In the genomic region with DNA sequence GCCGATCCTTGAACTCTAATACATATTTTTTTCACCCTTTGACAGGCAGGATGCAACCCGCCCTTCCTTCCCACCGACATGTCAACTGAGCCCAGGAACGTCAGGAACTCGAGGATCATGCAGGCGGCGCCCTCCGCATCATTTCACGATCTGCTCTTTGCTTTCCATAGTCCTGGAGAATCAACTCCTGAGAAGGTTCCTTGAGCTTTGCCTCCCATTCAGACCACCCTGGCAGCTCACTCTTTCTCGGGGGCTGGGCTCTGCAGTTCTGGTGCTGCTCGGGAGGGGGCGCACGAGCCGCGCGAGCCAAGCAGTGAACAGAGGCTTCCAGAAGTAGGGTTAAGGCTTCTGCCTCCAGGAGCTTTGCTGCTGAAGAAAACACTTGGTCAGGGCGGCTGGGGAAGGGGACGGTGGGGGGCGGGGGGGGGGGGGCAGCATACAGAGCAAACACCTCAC, we compare ENCODE assay signal across 8 mouse cellular contexts. TPM values are rescaled to one million over a fixed set of nuclear protein-coding genes. Genes with fewer than 3 reads are reported as not detected.
A peak's percentile ranks its signal among the peaks of the same experiment; 100 is the strongest.
DNase-seq lines count a peak whose midpoint lies in the region; ATAC-seq and TF ChIP-seq lines count a peak whose summit lies in the region.

No protein-coding gene starts in this region.

- no peak overlapping the region for H3ac ChIP-seq in myocyte (ENCODE audit: control insufficient read depth, insufficient read length)

- H3K36me3 ChIP-seq in embryonic facial prominence, embryonic 15.5 days: no peaks in the 10 kb centered on the region
- H3K36me3 ChIP-seq in heart, embryonic 12.5 days: no peaks in the 10 kb centered on the region
- no peaks in the 10 kb centered on the region for H3K36me3 ChIP-seq in kidney, embryonic 15.5 days
- H3K36me3 ChIP-seq in liver, embryonic 11.5 days (ENCODE audit: control insufficient read depth, insufficient read depth, low read length): no peaks in the 10 kb centered on the region
- no peaks in the 10 kb centered on the region for H3K36me3 ChIP-seq in myocyte (ENCODE audit: control insufficient read depth, insufficient read depth)

- DNase-seq in 3T3-L1 (ENCODE audit: low read depth, low spot score): peak; percentile 19
- peak; percentile 82 to 85 for DNase-seq in adrenal gland, postnatal 36 days
- peak; percentile 71 for DNase-seq in liver, embryonic 11.5 days (ENCODE audit: low spot score)
- peak; percentile 73 to 78 for DNase-seq in spleen, postnatal 36 days (ENCODE audit: low spot score in 2 of 2)

- H3K27me3 ChIP-seq in embryonic facial prominence, embryonic 15.5 days: no peaks in the 10 kb centered on the region
- H3K27me3 ChIP-seq in heart, embryonic 12.5 days (replicated peaks): no peaks in the 10 kb centered on the region
- H3K27me3 ChIP-seq in kidney, embryonic 15.5 days: no peaks in the 10 kb centered on the region
- H3K27me3 ChIP-seq in liver, embryonic 11.5 days (replicated peaks; ENCODE audit: control insufficient read depth, insufficient read depth, low read length): no peaks in the 10 kb centered on the region
- no peaks in the 10 kb centered on the region for H3K27me3 ChIP-seq in myocyte (ENCODE audit: control insufficient read depth, insufficient read depth, insufficient read length)

- 0 out of 2 replicates have a peak, but pooled peaks have one; percentile 39 for ATAC-seq in embryonic facial prominence, embryonic 15.5 days (ENCODE audit: insufficient number of reproducible peaks, low FRiP score, low TSS enrichment, low read depth)
- 0 out of 2 replicates have a peak, but pooled peaks have one; percentile 36 for ATAC-seq in heart, embryonic 12.5 days (ENCODE audit: insufficient number of reproducible peaks, low FRiP score)
- peak; percentile 88 for ATAC-seq in kidney, embryonic 15.5 days (replicated peaks; ENCODE audit: low FRiP score)
- ATAC-seq in liver, embryonic 11.5 days (replicated peaks; ENCODE audit: low FRiP score): peak; percentile 65; the same call in 1 of the 2 replicates

- H3K9ac ChIP-seq in embryonic facial prominence, embryonic 15.5 days: no peak overlapping the region
- peak overlapping the region; percentile 68 for H3K9ac ChIP-seq in heart, embryonic 12.5 days
- H3K9ac ChIP-seq in kidney, embryonic 15.5 days: no peak overlapping the region
- no peak overlapping the region for H3K9ac ChIP-seq in liver, embryonic 11.5 days (ENCODE audit: low read depth, low read length)

- no peak for TF ChIP-seq POLR2A in myocyte (IDR thresholded peaks at IDR 0.05; ENCODE audit: insufficient read length, low read depth)

- no peak overlapping the region for H3K27ac ChIP-seq in embryonic facial prominence, embryonic 15.5 days (replicated peaks)
- no peak overlapping the region for H3K27ac ChIP-seq in heart, embryonic 12.5 days (ENCODE audit: poor library complexity, severe bottlenecking)
- no peak overlapping the region for H3K27ac ChIP-seq in kidney, embryonic 15.5 days
- H3K27ac ChIP-seq in liver, embryonic 11.5 days (ENCODE audit: low read depth, low read length): no peak overlapping the region

- peak overlapping the region; percentile 20; the same call in 1 of the 2 replicates for H3K4me3 ChIP-seq in embryonic facial prominence, embryonic 15.5 days (replicated peaks)
- peak overlapping the region; percentile 35 for H3K4me3 ChIP-seq in heart, embryonic 12.5 days
- H3K4me3 ChIP-seq in kidney, embryonic 15.5 days (replicated peaks): peak overlapping the region; percentile 16; the same call in 1 of the 2 replicates
- peak overlapping the region; percentile 10; the same call in 1 of the 2 replicates for H3K4me3 ChIP-seq in liver, embryonic 11.5 days (ENCODE audit: low read depth, low read length)
- H3K4me3 ChIP-seq in myocyte: no peak overlapping the region

- H3K4me2 ChIP-seq in embryonic facial prominence, embryonic 15.5 days (replicated peaks): peak overlapping the region; percentile 46
- H3K4me2 ChIP-seq in heart, embryonic 12.5 days: peak overlapping the region; percentile 71
- peak overlapping the region; percentile 50 for H3K4me2 ChIP-seq in kidney, embryonic 15.5 days
- peak overlapping the region; percentile 51 for H3K4me2 ChIP-seq in liver, embryonic 11.5 days
- H3K4me2 ChIP-seq in myocyte (ENCODE audit: low read depth): peak overlapping the region; percentile 38

- H3K9me3 ChIP-seq in embryonic facial prominence, embryonic 15.5 days (replicated peaks): no peaks in the 10 kb centered on the region
- H3K9me3 ChIP-seq in heart, embryonic 12.5 days (replicated peaks): no peaks in the 10 kb centered on the region
- H3K9me3 ChIP-seq in kidney, embryonic 15.5 days (replicated peaks): no peaks in the 10 kb centered on the region
- H3K9me3 ChIP-seq in liver, embryonic 11.5 days (ENCODE audit: control insufficient read depth, low read length): no peaks in the 10 kb centered on the region

- peaks cover 3% of the 10 kb centered on the region; the same call in 1 of the 2 replicates for H3K4me1 ChIP-seq in embryonic facial prominence, embryonic 15.5 days
- peaks cover 3% of the 10 kb centered on the region; the same call in 1 of the 2 replicates for H3K4me1 ChIP-seq in heart, embryonic 12.5 days (replicated peaks)
- peaks cover 9% of the 10 kb centered on the region; the same call in 1 of the 2 replicates for H3K4me1 ChIP-seq in kidney, embryonic 15.5 days
- no peaks in the 10 kb centered on the region for H3K4me1 ChIP-seq in liver, embryonic 11.5 days (replicated peaks; ENCODE audit: control insufficient read depth, insufficient read depth, low read length)

- H3K79me2 ChIP-seq in myocyte (ENCODE audit: control insufficient read depth, insufficient read depth): no peaks in the 10 kb centered on the region

- 7% methylated on average over 19 of the region's 19 CpGs for WGBS in embryonic facial prominence, embryonic 15.5 days
- 5% methylated on average over 19 of the region's 19 CpGs for WGBS in heart, embryonic 12.5 days
- 6% methylated on average over 18 of the region's 19 CpGs for WGBS in kidney, embryonic 15.5 days
- 6% methylated on average over 16 of the region's 19 CpGs for WGBS in liver, embryonic 11.5 days

TF ChIP-seq in myocyte, 11 proteins besides CTCF, POLR2A, EP300 and RAD21:
- TF ChIP-seq USF1 (IDR thresholded peaks at IDR 0.05; ENCODE audit: low read depth) (no peak), MYOD1 (IDR thresholded peaks at IDR 0.05; ENCODE audit: control insufficient read depth in 1 of 3, insufficient read length in 2 of 3, low read depth in 2 of 3) (no peak), SRF (IDR thresholded peaks at IDR 0.05; ENCODE audit: control insufficient read depth, insufficient read length, low read depth) (no peak), CEBPB (IDR thresholded peaks at IDR 0.05; ENCODE audit: insufficient read depth, poor library complexity, severe bottlenecking) (no peak), MYOG (IDR thresholded peaks at IDR 0.05; ENCODE audit: control insufficient read depth in 1 of 3, insufficient read depth in 1 of 3, insufficient read length in 2 of 3, low read depth in 2 of 3) (no peak), TCF3 (IDR thresholded peaks at IDR 0.05; ENCODE audit: insufficient read length, low read depth) (no peak), REST (IDR thresholded peaks at IDR 0.05; ENCODE audit: insufficient read depth, insufficient read length) (no peak), POLR2AphosphoS2 (IDR thresholded peaks at IDR 0.05; ENCODE audit: insufficient read length, low read depth) (no peak), MAX (IDR thresholded peaks at IDR 0.05; ENCODE audit: low read depth) (no peak), E2F4 (IDR thresholded peaks at IDR 0.05; ENCODE audit: insufficient read depth) (no peak), TCF12 (IDR thresholded peaks at IDR 0.05; ENCODE audit: insufficient read depth, poor library complexity, severe bottlenecking) (no peak)

RNA-seq across cellular contexts. Expression of a gene that starts 12.6 kb away (rescaled TPM):
- total RNA-seq in adrenal gland, postnatal 36 days (2021): not detected
- polyA plus RNA-seq in embryonic facial prominence, embryonic 15.5 days (2015; fragmentation: Nextera tagmentation; extraction: Ambion mirVana): not detected in 2 replicates
- polyA plus RNA-seq in heart, embryonic 12.5 days (2016; fragmentation: Nextera tagmentation; extraction: Ambion mirVana): not detected in 2 replicates
- polyA plus RNA-seq in kidney, embryonic 15.5 days (2015; fragmentation: Nextera tagmentation; extraction: Ambion mirVana): not detected in 2 replicates
- not detected in 2 replicates for polyA plus RNA-seq in liver, embryonic 11.5 days (2014; fragmentation: Nextera tagmentation; extraction: Ambion mirVana)
- not detected for polyA plus RNA-seq in myocyte (2012; fragmentation: generic; extraction: Trizol)

RNA-seq across cellular contexts. Expression of a gene that starts 45.3 kb away (rescaled TPM):
- total RNA-seq in adrenal gland, postnatal 36 days (2021): 1 to 10 TPM; 4.1 to 5.1 TPM
- polyA plus RNA-seq in embryonic facial prominence, embryonic 15.5 days (2015; fragmentation: Nextera tagmentation; extraction: Ambion mirVana): 2.3 and 3.2 TPM in 2 replicates
- 0.08 and 0.38 TPM in 2 replicates for polyA plus RNA-seq in heart, embryonic 12.5 days (2016; fragmentation: Nextera tagmentation; extraction: Ambion mirVana)
- 7.4 and 7.9 TPM in 2 replicates for polyA plus RNA-seq in kidney, embryonic 15.5 days (2015; fragmentation: Nextera tagmentation; extraction: Ambion mirVana)
- polyA plus RNA-seq in liver, embryonic 11.5 days (2014; fragmentation: Nextera tagmentation; extraction: Ambion mirVana): 0.36 and 0.48 TPM in 2 replicates
- not detected for polyA plus RNA-seq in myocyte (2012; fragmentation: generic; extraction: Trizol)

Comparison
In these comparisons a context has a peak if more than half of its experiments do, and no peak if none do; other contexts are left out.
1. DNase-seq: peak in every context shown above with its lines; median percentile 84 in adrenal gland, postnatal 36 days; 76 in spleen, postnatal 36 days; 71 in liver, embryonic 11.5 days; 19 in 3T3-L1.
2. ATAC-seq: peak in every context shown above with its lines; median percentile 88 in kidney, embryonic 15.5 days; 65 in liver, embryonic 11.5 days; 39 in embryonic facial prominence, embryonic 15.5 days; 36 in heart, embryonic 12.5 days.